Mouse (Mus musculus): ENCODE data around the gene Spag6l.

DNA sequence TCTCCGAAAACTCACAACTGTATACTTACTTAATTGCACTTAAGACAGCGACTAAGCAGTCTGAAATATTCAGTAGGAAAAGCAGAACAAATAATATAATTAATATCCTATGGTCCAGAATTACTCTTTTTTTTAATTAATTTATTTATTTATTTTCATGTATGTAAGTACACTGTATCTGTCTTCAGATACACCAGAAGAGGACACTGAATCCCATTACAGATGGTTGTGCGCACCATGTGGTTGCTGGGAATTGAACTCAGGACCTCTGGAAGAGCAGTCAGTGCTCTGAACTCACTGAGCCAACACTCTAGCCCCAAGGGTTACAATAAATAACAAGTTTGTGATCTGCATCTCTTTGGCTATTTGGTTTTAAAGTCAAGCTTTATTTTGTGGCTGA is 415 bp upstream of the Spag6l start:
- TF ChIP-seq CTCF (conservative IDR thresholded peaks at IDR 0.05; ENCODE audit: insufficient read depth, insufficient read length, low read depth, low read length) = no peak
- TF ChIP-seq POLR2A (IDR thresholded peaks at IDR 0.05; ENCODE audit: low read depth, low read length) = no peak

All from kidney, adult 2 months (tissue).